Comparison of ENCODE assay signal across 19 mouse cellular contexts in the genomic region with DNA sequence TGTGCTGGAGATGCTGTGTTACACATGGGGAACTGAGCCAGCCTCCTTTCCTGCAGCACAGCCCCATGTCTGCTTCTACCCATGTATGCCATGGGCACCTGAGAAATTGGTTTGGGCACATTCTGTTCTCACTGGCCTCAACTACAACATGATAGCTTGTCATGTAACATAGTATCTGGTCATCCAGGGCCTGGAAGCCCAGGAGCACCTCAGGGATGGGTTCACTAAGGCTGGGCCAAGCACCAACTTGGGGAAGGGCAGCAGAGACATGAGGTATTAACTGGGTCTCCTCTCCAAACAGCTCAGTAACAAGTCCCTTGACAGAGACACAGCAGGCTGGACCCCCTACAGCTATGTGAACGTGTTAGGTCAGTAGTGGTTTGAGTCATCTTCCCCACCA.
"Had no signal": no experiment of that assay in that cellular context is flagged by ENCODE, and none has a peak within 500 bp of the region (broad histone marks: within the 10 kb centered on the region; RNA-seq: fewer than 3 reads in every experiment).

No protein-coding gene starts in this region.

- H3K9ac ChIP-seq: liver, embryonic 15.5 days; lung, embryonic 14.5 days; midbrain, embryonic 12.5 days; neural tube, embryonic 13.5 days; neural tube, embryonic 15.5 days had no signal

- H3K27me3 ChIP-seq: liver, embryonic 15.5 days; midbrain, embryonic 12.5 days; neural tube, embryonic 13.5 days; neural tube, embryonic 15.5 days had no signal

- H3K9me3 ChIP-seq: liver, embryonic 15.5 days; midbrain, embryonic 10.5 days; midbrain, embryonic 12.5 days; neural tube, embryonic 13.5 days; neural tube, embryonic 15.5 days had no signal

- H3K4me2 ChIP-seq: liver, embryonic 15.5 days; lung, embryonic 14.5 days; midbrain, embryonic 12.5 days; neural tube, embryonic 13.5 days; neural tube, embryonic 15.5 days had no signal

- H3K4me3 ChIP-seq: liver, embryonic 15.5 days; midbrain, embryonic 10.5 days; midbrain, embryonic 12.5 days; myocyte; neural tube, embryonic 13.5 days; neural tube, embryonic 15.5 days had no signal

- DNase-seq: lung, embryonic 14.5 days; lung, postnatal 10 days; lung, postnatal 4 days; midbrain, embryonic 14.5 days; retina, postnatal 1 day; right cerebral cortex, adult 18-20 months; right cerebral cortex, postnatal 25 days; right cerebral cortex, postnatal 4 days; spleen, adult 18-20 months; thymus, adult 18-20 months; thymus, postnatal 14 days; thymus, postnatal 36 days had no signal

- H3K4me1 ChIP-seq: midbrain, embryonic 10.5 days; midbrain, embryonic 12.5 days; neural tube, embryonic 13.5 days; neural tube, embryonic 15.5 days had no signal

- H3K27ac ChIP-seq: liver, embryonic 15.5 days; midbrain, embryonic 10.5 days; midbrain, embryonic 12.5 days; neural tube, embryonic 13.5 days; neural tube, embryonic 15.5 days had no signal

- ATAC-seq: midbrain, embryonic 16.5 days had no signal
